Mouse (Mus musculus): ENCODE measurements around the gene Mad2l2.

GRCm38 (mm10) chr4:148137503-148137902 lies 7.3 kb downstream of the Mad2l2 start:
- TF ChIP-seq HCFC1 (IDR thresholded peaks at IDR 0.05; ENCODE audit: borderline replicate concordance, insufficient read depth, low read length) (no peak), CHD2 (IDR thresholded peaks at IDR 0.05; ENCODE audit: low read depth, low read length) (no peak), MAFK (IDR thresholded peaks at IDR 0.05; ENCODE audit: insufficient read depth, low read depth, low read length) (no peak), ZC3H11A (IDR thresholded peaks at IDR 0.05; ENCODE audit: borderline replicate concordance, low read depth, low read length) (no peak)
